Mouse (Mus musculus) ovary, adult 10 weeks (tissue): ENCODE measurements around the gene Ccng2. TPM values are rescaled to one million over a fixed set of nuclear protein-coding genes. Genes with fewer than 3 reads are reported as not detected.

Source experiments
- polyA plus RNA-seq: library from polyadenylated mRNA; stranded (reverse); fragments of 350-450 nt; fragmentation: Illumina TruSeq; extraction: RNeasy Lipid Tissue Mini Kit (QIAGEN cat#74804); gene quantifications from one replicate; pipeline ENCODE4 v1.2.3, GENCODE M21; 2014

The Ccng2 gene
- 114 TPM for polyA plus RNA-seq

DNA sequence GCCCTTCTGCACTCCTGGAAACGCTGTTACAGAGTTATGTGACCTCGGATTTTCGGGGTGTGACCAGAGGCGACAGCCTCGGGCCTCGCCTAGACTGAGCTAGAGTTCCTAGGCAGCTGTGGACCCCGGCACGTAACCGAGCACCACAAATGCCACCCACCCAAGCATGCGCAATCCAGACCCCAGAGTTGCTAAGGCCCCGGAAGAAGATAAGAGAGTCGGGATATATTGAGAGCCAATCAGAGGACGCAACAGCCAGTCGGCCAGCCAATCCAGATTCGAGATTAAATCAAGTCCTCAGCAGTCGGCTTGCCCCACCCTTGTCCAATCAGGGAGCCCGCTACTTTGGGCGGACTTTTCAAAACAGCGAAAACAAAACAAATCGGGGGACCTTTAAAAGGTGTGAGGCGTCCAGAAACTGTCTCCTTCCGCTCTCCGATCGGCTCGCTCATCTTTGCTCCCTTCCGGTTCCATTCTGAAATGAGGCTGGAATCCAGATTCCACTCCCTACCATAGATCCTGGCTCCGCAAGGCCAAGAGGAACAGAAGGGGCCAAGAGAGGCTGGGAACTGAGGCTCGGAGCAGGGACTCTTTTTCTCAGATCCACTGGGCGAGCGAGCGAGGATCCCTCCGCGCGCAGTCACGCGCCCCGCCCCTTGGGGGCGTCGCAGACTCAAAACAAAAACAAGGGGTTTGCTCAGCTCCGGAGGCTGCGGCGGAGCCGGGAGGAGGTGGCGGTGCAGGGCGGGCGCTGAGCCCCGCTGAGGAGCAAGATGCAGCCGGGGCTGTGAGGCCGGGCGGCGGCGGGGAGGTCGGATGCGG lies at the start of gene Ccng2:
Ccng2 (plus strand) TSS at position 375 of the 822 bp plus-strand sequence.

Other genes starting within 250 kb of the Ccng2 start
- not detected for gene Sowahb, start 222.2 kb upstream of the Ccng2 start, polyA plus RNA-seq
- gene Sept11, start 173.8 kb upstream of the Ccng2 start, polyA plus RNA-seq, result 77.1 TPM
- gene Ccni, start 60.8 kb upstream of the Ccng2 start, polyA plus RNA-seq, result 795 TPM
- 1.5 TPM for gene 2010109A12Rik, start 60.7 kb upstream of the Ccng2 start, polyA plus RNA-seq